Mouse (Mus musculus) ovary, adult 18-20 months (tissue): Measurements from ENCODE around the gene Ttc12.

ENCODE experiments used
- DNase-seq: peaks from one replicate; pipeline ENCODE4 v3.0.0; 2022; ENCODE audit warnings: low spot score, mixed read lengths

Ttc12 gene

DNA sequence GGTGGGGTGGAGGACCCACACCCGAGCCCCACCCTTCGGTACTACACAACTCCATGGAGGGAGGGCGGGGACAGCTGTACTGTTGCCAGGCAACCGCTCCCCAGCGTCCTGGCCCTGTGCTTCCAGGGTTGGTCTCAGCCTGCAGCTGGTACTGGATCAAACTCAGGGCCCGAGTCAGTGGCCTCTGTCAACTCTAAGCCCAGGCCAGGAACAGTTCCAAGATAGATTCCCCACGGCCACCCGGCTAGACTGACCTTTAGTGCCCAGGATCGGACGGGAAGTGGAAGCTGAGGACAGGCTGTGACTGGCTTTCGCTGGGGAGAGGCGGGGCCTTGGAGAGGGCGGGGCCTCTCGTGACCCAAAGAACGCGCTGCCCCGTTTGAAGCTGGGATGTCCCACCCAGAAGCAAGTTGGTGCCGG lies at the start of gene Ttc12:
TSS of gene Ttc12 (minus strand) at position 334 of the 420 bp plus-strand sequence.
- DNase-seq: peak; percentile 84

DNA sequence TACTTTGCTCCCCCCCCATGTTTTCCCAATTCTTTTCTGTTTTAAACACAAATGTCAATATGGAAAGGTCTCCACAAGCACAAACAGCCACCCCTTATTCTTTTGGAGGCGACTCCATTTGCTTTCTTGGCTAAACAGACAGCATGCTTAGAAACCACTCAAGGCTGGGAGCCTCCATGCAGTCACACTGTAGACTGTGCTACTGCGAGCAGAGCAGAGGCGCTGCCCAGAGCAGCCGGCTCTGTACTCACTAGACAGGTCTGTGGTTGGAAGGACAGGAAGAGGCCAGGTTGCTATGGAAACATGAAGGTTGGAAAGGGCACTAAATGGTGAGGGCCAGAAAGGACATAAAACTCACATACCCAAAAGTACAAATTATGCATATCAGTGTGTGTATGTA lies 48.9 kb upstream of the Ttc12 start:
- DNase-seq: no peak

DNA sequence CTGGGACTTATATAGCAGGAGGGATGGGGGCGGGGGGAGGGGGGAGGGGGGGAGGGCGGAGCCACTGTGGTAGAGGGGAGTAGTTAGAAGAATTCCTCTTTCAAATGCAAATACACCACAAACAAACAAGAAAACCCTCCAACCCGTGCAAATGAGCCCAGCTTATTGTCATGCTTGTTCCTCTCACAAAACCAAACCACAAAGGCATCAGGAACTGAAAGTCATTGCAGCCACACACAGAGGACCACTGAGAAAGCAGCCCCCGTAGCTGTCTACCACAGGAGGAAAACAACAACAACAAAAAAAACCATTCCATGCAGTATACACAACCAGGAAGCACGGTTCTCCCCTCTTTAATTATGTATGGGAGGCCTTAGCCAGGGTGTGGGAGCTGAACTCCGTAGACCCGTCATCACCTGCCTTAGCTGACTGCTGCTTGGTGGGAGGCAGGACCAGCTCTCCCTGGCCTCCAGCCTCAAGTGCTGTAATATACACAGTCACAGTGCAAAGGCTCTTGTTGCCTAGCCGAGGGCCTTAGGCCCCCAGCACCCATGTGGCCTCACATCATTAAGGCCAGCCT lies 48.0 kb upstream of the Ttc12 start:
- no peak for DNase-seq

GRCm38 (mm10) chr9:49533455-49533854 lies 47.4 kb upstream of the Ttc12 start:
- DNase-seq: no peak

GRCm38 (mm10) chr9:49531833-49532232 lies 45.8 kb upstream of the Ttc12 start:
- DNase-seq: no peak

- DNase-seq: no peak
Observed at GRCm38 (mm10) chr9:49531257-49531656, 45.2 kb upstream of the Ttc12 start.

DNA sequence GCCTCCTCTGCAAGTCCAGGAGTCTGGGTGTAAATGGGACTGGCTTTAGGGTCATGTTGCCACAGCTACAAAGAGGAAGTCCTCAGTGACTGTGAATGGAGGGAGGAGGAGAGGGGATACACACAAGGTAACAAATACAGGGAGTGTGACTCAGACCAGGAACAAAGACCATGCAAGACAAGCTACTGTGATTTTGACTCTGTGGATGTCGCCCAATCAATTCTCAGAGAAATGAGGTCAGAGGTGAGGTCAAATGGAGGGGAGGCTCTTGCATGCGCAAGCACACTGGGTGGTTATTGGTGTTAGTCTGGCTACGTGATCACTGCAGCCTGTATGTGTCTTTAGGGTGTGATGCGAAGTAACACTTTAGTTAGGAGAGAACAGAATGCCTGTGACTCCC lies 44.7 kb upstream of the Ttc12 start:
- DNase-seq: no peak

DNA sequence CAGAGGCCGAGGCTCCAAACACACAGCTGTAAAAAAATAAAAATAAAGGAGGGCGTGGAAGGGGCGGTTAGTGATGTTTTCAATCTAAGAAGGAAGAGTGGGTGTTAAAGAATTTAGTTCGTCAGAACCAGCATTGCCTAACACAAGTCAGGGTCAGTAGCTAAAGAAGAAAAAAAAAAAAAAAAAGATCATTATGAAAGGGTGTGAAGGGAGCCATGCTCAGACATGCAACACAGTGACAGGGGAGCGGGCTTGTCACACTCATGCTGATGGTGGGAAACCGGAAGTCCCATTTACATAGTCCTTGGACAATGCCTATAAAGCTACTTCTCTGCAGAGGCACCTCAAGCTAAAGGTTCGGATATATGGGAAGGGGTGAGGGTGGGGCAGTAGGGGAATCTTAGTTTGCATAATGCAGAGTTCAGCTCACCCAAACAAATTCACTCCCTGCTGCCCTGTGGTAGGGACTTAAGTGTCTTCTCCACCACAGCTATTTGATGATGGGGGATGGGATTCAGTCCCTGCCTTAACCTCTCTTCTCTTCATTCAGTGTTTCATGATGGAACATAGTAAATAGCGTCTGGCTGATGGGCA lies 43.4 kb upstream of the Ttc12 start:
- DNase-seq: no peak

DNA sequence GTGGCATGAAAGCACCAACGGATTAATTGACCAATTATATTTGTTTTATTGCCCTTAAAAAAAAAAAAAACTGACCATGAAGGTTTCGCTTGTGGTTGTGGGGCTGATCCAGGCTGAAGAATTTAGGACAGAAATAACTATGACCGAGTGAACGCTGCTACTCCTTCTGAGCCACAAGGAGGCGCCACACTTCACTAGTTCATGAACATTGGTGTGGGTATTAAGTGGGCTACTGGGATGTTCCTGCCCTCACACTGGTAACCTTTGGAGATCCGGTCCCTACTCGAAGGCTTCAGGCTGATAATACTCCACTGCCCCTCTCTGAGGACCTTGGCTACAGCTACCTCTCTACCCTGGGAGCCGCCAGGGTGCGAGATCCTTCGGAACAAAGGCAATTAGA lies 42.9 kb upstream of the Ttc12 start:
- DNase-seq: no peak

GRCm38 (mm10) chr9:49528026-49528425 lies 42.0 kb upstream of the Ttc12 start:
- no peak for DNase-seq

DNA sequence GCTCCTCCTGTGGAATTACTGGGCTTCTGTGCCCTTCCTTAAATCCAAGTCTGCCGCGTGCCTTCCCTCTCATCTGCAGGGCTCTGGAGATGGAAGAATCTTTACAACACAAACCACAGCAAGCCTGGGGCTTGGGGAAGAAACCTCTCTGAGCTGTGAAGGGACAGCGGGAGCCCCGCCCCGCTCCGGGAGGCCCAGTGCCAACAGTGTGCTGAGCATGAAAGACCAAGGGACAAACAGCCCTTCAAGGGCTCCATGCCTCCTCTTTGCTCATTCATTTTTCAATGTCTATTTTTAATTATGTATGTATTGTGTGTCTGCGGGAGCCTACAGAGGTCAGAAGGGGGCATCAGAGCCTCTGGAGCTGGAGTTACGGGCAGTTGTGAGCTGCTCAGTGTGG lies 41.3 kb upstream of the Ttc12 start:
- no peak for DNase-seq

DNA sequence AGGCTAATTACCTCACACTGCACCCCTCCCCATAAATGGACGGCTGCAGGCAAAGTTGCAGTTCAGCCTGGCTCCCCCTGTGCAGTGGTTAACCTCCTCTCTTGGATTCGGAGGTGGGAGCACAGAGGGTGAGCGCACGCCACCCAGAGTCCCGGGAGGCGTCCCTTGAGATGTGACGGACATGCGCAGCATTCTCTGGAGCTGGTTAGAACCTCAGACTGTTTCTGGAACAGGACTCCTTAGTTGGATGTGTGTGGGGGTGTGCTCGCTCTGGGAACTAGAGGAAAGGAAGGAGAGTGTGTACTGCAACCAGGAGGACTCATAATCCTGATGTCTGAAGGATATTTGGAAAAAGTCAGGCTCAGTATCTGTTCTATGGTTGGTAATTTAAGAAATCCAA lies 38.7 kb upstream of the Ttc12 start:
- no peak for DNase-seq

DNA sequence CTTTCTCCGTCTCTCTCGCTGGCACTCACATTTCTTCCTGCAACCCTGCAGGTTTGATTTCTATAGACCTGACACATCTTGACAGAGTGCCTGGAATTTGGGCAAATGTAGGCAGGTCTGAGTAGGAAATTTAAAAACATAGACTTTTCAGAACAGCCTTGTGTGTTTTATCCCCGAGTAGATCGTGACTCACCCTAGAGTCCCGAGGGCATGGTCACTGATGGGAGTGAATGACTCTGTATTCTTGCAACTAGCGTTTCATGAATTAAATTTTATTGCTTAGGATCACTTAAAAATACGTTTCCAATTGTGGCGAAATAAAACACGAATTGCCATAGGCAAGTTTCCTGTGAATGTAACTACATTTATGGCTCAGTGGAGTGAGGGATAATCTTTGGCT lies 37.9 kb upstream of the Ttc12 start:
- DNase-seq: no peak

DNA sequence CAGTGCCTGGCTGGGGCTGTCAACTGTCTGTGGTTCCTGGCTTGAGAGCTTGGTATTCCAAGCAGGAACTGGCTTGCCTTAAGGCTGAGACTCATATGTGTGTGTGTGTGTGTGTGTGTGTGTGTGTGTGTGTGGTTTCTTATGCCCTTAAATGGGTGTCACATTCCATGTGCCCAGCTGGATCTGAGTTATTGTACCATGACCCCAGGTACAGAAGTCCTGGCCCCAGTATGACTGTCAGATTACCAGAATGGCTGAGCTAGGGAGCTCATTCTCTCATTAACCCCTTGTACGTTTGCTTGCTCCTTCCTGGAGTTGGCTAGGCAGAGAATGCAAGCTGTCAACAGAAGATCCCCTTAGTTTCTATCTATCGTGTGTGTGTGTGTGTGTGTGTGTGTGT lies 28.3 kb upstream of the Ttc12 start:
- DNase-seq: no peak

DNA sequence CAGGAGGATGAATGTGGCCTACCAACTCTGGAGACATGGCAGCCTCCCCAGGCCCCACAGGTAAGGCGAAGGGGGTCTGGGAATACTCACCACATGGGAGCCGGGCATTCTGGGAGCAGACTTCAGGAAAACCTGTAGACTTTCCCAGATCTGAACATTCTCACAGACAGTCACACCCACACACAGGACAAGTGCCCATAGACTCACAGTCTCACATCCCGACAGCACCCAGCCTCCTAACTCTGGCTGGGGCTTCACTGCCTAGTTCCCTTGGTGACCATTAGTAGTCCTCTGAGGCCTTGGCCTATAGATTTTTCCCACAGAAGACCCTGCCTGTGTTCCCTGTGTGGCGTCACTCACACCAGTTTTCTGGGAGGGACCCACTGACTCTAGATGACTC lies 24.6 kb upstream of the Ttc12 start:
- no peak for DNase-seq

- no peak for DNase-seq
Observed at GRCm38 (mm10) chr9:49509628-49510027, 23.6 kb upstream of the Ttc12 start.

- no peak for DNase-seq
Observed at GRCm38 (mm10) chr9:49509094-49509493, 23.1 kb upstream of the Ttc12 start.

- no peak for DNase-seq
Observed at GRCm38 (mm10) chr9:49507829-49508585, 22.0 kb upstream of the Ttc12 start.

DNA sequence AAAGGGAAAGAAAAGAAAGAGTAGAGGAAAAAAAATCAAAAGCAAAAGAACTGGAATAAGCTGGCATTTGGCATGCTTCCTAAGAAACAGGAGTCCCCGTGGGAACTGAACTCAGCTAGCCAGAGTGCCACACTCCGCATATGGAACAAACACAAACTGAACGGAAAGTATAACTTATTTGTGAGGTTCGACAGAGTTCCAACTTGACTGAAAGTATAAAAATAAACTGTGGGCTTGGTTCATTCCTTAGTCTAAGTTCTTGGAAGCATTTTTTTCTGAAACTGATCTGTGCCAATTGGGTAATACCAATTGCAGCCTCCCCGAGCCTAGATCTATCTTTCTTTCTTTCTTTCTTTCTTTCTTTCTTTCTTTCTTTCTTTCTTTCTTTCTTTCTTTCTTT lies 18.6 kb upstream of the Ttc12 start:
- DNase-seq: no peak

GRCm38 (mm10) chr9:49502245-49502644 lies 16.2 kb upstream of the Ttc12 start:
- DNase-seq: no peak

- DNase-seq: no peak
Observed at GRCm38 (mm10) chr9:49499878-49500277, 13.9 kb upstream of the Ttc12 start.

DNA sequence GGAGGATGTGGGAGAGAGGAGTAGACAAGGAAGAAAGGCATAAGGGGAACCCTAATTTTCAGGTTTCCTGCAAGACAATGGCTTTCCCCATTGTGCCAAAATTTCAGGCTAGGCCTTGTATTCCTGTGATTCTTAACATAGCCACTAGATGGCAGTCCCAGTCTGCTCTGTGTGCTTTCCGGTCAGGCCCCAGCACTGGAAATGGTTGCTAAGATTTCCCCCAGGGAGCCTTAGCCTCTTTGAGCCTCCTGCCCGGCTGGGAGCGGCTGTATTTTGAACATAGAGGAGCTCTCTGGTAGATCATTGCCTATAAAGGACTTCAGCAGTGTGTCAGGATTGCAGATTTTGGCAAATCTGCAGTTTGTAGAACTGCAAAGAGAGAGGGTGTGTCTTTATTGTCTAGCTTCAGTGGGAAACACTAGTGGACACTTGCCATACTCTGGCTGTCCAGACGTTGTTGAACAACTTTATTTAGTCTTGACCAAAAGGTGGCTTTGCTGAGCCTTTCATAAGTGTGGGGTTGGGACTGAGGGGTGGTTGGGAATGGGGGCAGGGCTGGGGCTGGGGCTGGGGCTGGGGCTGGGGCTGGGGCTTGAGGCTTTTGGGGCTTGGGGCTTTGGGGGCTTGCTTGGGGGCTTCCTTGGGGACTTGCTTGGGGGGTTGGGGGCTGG lies 8.1 kb upstream of the Ttc12 start:
- DNase-seq: no peak

- DNase-seq: no peak
Observed at GRCm38 (mm10) chr9:49490609-49491008, 4.6 kb upstream of the Ttc12 start.
